Mouse (Mus musculus) cerebellum, adult 9-11 months (tissue): ENCODE measurements around the gene Msx1.

Source experiments
- DNase-seq: peaks from one replicate; pipeline ENCODE4 v3.0.0; 2022

The Msx1 gene

GRCm38 (mm10) chr5:37784847-37785391 is 39.5 kb downstream of the Msx1 start:
- no peak for DNase-seq

- no peak for DNase-seq
Observed at GRCm38 (mm10) chr5:37783306-37783705, 41.1 kb downstream of the Msx1 start.

- no peak for DNase-seq
Observed at GRCm38 (mm10) chr5:37775681-37776080, 48.7 kb downstream of the Msx1 start.

GRCm38 (mm10) chr5:37774011-37774410 is 50.4 kb downstream of the Msx1 start:
- no peak for DNase-seq

- DNase-seq, result no peak
Observed at GRCm38 (mm10) chr5:37770870-37771269, 53.5 kb downstream of the Msx1 start.
